Mouse (Mus musculus) thymus, postnatal 4 days (tissue): ENCODE results near the gene Kif26b.

Experiments used
- DNase-seq: peaks from one replicate; pipeline ENCODE4 v3.0.0; 2021

The Kif26b gene

DNA sequence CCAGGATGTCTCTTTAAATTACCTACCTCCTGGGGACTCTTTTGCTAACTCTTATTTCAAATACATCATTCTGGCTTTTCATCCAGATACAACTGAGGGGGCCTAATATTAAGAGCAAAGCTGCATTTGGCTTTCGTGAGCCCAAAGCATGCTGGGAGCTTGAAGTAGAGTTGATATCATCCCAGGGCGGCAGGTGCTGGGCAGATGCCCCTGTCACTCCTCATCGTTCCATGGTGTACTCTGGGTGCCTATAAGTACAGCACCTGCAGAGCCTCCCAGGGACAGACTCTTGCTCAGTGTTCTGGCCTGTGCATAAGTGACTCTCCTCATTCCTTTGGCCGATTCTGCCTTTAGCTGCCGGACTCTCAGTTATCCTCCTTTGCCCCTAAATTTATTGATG lies 13.5 kb downstream of the Kif26b start:
- no peak for DNase-seq

GRCm38 (mm10) chr1:178542990-178543944 lies 14.3 kb downstream of the Kif26b start:
- DNase-seq: no peak

DNA sequence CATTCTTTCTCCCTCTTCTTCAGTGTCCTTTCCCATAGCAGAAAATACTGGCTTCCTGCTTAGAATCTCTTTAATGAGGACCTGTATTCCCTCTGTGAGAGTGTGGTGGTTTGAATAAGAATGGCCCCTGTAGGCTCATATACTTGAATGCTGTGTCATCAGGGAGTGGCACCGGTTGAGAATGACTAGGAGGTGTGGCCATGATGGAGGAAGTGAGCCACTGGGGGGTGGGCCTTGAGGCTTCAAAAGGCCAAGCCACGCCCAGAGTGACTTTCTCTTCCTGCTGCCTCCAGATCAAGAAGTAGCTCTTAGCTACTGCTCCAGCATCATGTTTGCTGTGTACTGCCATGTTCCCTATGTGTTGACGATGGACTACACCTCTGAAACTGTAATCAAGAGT lies 15.7 kb downstream of the Kif26b start:
- peak; percentile 13 for DNase-seq

DNA sequence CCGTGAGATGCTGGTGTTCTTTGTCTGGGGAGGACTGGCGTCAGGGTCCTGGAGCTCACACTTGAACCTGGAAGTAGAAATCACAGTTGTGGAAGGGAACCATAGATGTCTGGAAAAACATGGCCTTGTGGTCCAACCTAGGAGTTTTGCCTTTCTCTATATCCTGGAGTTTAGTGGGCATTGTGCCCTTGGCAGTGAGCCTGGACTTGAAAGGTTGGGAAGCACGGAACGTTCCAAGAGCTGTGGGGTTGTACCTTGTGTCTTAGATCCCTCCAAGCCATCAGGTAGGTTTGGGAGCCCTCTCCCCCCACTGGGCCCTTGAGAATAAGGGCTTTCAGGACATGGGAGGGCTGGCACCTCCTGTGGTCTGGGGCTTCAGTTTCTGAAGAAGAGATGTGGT lies 20.7 kb downstream of the Kif26b start:
- no peak for DNase-seq

DNA sequence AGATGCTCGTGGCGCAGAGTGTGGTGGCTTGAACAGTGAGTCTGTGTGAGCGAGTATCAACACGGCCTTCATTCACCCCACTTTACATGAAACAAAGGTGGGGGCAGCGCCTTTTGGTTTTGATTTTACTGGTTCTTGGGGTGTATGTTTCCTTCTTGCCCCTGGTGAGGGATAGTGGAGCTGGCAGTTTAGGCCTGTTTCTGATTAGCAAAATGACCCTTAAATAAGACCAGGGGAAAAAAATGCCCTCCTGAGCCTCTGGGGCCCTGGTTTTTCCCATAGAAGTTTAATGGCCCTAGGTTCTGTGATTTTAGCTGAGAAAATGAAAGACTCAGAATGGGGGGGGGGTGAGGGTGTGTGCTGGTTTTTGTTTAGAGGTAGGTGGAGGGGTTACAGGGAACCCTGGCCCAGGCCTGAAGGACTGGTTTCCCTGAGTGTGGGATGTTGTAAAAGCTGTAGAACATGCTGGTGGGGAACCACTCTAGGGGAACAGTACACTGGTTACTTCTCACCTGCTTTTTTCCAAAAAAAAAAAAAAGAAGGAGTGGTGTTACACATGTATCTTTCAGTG lies 21.6 kb downstream of the Kif26b start:
- no peak for DNase-seq

DNA sequence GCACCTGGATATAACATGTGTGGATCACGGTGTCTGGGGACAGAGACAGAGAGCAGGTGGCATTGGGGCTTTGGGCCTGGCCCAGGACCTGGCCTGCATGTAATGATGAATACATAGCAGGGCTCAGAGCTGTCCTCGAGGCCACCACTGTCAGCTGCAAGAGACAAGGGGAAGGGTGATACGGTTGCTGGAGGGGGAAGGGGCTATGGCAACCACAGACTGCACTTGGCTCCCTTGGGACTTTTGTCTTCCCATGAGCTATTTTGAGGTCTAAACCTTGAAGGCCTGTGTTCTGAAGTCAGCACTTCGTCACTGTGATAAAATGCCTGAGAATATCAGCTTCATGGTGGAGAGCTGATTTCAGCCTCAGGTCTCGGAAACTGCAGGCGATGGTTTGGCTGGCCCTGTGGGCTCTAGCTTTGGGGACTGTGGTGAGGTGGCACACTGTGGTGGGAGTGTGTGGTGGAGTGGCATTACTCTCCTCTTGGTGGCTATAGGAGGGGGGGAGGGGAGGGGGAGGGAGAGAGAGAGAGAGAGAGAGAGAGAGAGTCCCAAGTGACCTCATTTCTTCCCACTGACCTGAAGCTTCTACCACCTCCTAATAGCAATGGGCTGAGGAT lies 23.5 kb downstream of the Kif26b start:
- DNase-seq: no peak

GRCm38 (mm10) chr1:178552898-178553284 lies 24.0 kb downstream of the Kif26b start:
- no peak for DNase-seq

GRCm38 (mm10) chr1:178556226-178556625 lies 27.3 kb downstream of the Kif26b start:
- no peak for DNase-seq

DNA sequence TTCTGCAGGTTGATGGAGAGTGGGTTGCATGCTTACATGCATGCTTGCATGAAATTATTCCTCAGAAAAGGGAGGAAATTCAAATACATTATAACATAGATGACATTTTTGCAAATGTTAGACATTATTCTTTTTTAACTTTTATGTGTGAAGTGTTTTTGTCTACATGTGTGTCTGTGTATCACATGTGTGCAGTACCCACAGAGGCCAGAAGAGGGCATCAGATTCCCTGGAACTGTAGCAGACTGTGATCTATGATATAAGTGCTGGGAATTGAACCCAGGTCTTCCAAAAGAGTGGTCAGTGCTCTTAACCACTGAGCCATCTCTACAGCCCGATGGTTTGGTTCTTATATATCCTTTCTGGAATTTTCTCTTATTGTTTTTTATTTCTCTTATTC lies 31.1 kb downstream of the Kif26b start:
- DNase-seq: peak; percentile 17

DNA sequence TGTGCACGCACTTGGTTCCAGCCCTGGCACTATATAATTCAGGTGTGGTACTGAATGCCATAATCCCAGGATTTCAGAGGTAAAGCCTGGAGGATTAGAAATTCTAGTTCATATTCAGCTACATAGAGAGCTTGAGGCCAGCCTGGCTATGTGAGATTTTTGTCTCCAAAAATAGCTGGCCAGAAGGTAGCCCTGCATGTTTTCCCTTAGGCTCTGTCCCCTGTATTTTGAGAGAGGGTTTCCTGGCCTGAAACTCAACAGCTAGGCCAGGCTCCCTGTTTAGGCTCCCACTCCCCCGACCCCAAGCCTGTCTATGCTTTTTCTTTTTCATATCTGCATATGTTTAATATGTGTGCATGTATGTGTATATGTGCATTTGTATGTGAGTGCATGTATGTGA lies 34.9 kb downstream of the Kif26b start:
- no peak for DNase-seq

- DNase-seq: no peak
These were observed 35.9 kb downstream of the Kif26b start for GRCm38 (mm10) chr1:178564800-178565199.

GRCm38 (mm10) chr1:178568551-178569545 lies 39.9 kb downstream of the Kif26b start:
- no peak for DNase-seq

DNA sequence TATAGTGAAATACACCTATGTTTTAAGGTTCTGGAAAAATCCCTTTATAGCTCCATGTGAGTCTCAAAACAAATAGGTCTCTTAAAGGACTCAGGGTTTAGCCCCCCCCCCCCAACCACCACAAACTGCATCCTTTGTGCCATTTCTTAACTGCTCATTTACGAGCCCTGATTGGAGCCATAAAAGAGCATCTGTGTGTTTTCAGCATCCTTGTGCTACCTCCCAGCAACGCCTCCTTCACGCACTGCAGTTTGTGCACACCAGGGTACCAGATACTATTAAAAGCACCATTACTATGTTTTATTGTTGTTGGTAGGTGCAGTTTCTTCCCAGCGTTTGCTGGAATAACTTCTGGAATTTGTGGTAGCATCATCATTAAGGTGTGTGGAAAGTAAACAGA lies 42.1 kb downstream of the Kif26b start:
- DNase-seq: no peak

- no peak for DNase-seq
These were observed 43.0 kb downstream of the Kif26b start for GRCm38 (mm10) chr1:178571885-178572444.

DNA sequence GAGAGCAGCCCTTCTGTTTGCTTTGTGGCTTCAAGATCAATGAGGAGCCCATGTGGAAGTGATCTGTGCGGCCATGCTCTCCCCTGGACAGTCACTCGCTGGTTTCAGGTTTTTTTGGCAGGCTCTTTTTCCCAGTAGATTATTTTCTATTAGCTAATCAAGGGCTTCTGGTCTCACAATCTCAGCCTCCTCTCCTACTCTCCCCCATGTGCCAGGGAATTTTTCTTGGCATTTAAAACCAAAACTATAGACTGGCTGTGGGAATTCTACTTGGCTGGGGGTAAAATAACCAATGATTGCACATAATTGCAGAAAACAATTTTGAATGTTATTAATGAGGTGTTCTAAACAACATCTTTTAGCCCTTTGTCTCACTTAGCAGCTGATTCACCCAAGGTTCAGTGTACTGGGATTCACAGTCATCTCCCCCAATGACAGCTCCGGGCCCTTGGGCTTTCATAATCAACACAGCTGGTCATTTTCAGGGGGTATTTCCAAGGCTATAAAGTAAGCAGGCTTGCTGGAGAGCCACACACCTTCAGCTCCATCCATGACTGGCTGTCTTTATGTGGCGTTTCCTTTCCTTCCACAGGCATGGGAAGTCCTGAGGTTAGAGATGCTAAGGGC lies 44.6 kb downstream of the Kif26b start:
- DNase-seq: no peak

DNA sequence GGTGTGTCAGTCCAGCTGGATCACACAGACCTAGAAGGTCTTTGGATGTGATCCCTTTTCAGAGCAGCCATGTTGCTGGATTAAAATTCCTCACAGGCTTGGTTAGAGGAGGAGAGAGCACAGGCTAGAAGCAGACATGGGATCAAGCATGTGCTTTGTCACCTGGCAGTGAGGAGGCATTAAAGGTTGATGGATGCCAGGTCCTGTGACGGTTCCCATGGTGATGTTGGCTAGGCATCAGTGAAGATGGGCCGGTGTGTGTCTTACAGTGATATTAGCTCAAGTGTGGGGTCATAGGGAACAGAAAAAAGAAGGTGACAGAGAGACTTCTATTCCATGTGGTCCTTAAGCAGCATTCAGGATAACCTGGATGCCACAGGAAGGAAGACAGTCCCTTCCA lies 46.8 kb downstream of the Kif26b start:
- no peak for DNase-seq

DNA sequence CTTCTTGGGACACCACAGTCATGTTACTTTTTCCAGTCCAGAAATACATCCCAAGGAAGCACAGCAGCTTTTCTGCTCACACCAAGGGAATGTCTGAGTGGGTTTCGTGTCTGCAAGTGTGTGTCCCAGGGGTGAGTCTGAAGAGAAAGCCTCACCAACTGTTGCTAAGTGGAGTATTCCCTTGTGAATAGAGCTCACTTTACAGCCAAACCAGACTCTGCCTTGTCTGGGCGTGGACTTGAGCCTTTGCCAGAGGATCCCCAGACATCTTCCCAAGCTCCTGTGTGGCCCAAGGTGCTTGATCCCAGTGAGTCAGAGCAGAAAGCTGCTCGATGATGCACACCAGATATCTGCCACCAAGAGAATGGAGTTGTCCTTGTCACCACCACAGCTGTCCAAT lies 48.0 kb downstream of the Kif26b start:
- no peak for DNase-seq

DNA sequence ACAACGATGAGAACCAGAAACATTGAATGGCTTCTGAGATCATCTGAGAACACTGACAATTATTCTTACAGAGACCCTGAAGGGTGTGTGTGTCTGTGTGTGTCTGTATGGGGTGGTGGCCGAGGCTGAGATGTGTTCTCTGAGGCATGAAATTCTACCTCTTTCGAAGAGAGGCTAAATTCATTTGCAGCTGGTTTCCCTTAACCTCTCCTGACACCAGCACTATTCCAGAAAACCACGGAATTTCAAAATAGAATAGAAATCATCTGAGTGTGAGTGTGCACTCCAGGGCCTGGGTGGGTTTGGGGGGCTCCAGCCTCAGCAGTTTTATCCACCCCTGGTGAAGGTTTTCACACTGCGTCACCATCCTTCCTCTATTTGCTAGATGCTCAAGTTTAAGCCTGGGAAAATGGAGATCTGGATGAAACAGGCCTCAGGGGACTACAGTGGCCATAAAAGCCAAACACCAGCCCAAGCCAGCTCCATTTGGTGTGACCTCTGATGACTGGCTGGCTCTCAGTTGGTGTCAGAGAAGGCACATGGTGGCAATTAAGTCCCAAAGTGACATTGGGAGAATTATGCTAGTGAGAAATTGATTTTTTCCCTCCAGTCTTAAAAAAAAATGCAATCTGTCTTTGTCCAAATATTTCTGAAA lies 56.6 kb downstream of the Kif26b start:
- no peak for DNase-seq

- peak; percentile 17 for DNase-seq
These were observed 61.6 kb downstream of the Kif26b start for GRCm38 (mm10) chr1:178590229-178591171.

DNA sequence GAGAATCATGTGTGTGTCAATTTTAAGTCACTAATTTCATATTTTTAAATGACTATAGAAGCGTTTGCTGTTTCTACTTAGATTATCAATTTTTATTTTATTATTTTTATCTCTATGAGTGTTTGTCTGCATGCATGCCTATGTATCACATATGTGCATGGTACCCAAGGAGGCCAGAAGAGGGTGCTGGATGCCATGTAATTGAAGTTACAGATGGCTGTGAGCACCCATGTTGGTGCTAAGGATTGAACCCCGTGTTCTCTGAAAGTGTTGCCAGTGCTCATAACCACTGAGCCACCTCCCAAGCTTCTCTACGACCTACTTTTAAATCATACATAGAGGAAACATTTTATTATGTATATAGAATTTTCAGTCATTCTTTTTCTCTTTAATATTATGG lies 68.2 kb downstream of the Kif26b start:
- DNase-seq: no peak
